Mouse (Mus musculus) lung, postnatal 0 days (tissue): Measurements from ENCODE around the gene Olfr77. TPM values are rescaled to one million over a fixed set of nuclear protein-coding genes. Genes with fewer than 3 reads are reported as not detected.

Experiments
- ATAC-seq: fragments of 200-750 bp; cut with Nextera tagmentation; 2 replicates; pipeline ENCODE4 v1.8.0; 2017; ENCODE audit warnings: moderate library complexity
- DNase-seq: peaks from one replicate; pipeline ENCODE4 v3.0.0-alpha.2; 2016; ENCODE audit warnings: low spot score
- H3K27ac ChIP-seq: fragments of 300-500 bp; sonication (generic); 2 replicates; pipeline ENCODE4 v1.5.1; 2014; ENCODE audit warnings: antibody characterized with exemption, mild to moderate bottlenecking, low read length, mixed read lengths
- H3K27me3 ChIP-seq: fragments of 300-500 bp; sonication (generic); replicated peaks from 2 replicates; pipeline ENCODE4 v1.6.1; 2014; ENCODE audit warnings: low read length, mixed read lengths; ENCODE audit not compliant: insufficient read depth
- H3K36me3 ChIP-seq: fragments of 300-500 bp; sonication (generic); 2 replicates; pipeline ENCODE4 v1.6.1; 2014; ENCODE audit warnings: low read length, mixed read lengths; ENCODE audit not compliant: insufficient read depth
- H3K4me1 ChIP-seq: fragments of 300-500 bp; sonication (generic); 2 replicates; pipeline ENCODE4 v1.6.1; 2014; ENCODE audit warnings: antibody characterized with exemption, low read depth, low read length, mixed read lengths; ENCODE audit not compliant: insufficient read depth
- H3K4me2 ChIP-seq: fragments of 300-500 bp; sonication (generic); replicated peaks from 2 replicates; pipeline ENCODE4 v1.6.1; 2014; ENCODE audit warnings: low read depth, mild to moderate bottlenecking, low read length, moderate library complexity, mixed read lengths
- H3K4me3 ChIP-seq: fragments of 300-500 bp; sonication (generic); 2 replicates; pipeline ENCODE4 v1.5.1; 2014; ENCODE audit warnings: low read depth, low read length
- H3K9ac ChIP-seq: fragments of 300-500 bp; sonication (generic); replicated peaks from 2 replicates; pipeline ENCODE4 v1.6.1; 2014; ENCODE audit warnings: low read depth, mild to moderate bottlenecking
- H3K9me3 ChIP-seq: fragments of 300-500 bp; sonication (generic); 2 replicates; pipeline ENCODE4 v1.6.1; 2016; ENCODE audit warnings: low read length, mixed read lengths
- CTCF ChIP-seq: IDR thresholded peaks from 2 replicates; pipeline ENCODE4 v1.5.1; 2016; ENCODE audit warnings: antibody characterized with exemption, mild to moderate bottlenecking
- EP300 ChIP-seq: IDR thresholded peaks from 2 replicates; pipeline ENCODE4 v1.6.1; 2016; ENCODE audit warnings: antibody characterized with exemption, mild to moderate bottlenecking, control low read depth
- WGBS: fragments of 180-500 bp; shearing (Covaris S2); extraction: QIAGEN DNeasy Blood & Tissue Kit; methylation state at CpG from one replicate; pipeline ENCODE4 v1.1.7; 2014; 5-methylcytosine and 5-hydroxymethylcytosine counted together
- polyA plus RNA-seq: library from polyadenylated mRNA; unstranded; fragments of >200 nt; fragmentation: Nextera tagmentation; extraction: Ambion mirVana; gene quantifications from 2 replicates; pipeline ENCODE4 v1.2.1, GENCODE M21; 2015

Gene Olfr77
- 0.19 and 0.23 TPM in 2 replicates for polyA plus RNA-seq

GRCm38 (mm10) chr9:19916565-19916964 lies at the start of gene Olfr77:
Gene Olfr77, plus strand, starts transcription at chr9:19916865.
- Histone ChIP-seq H3K27me3 (no peaks in the 10 kb centered on the region), H3K36me3 (no peaks in the 10 kb centered on the region), H3K4me3 (no peak within 1 kb of the TSS), H3K4me1 (no peaks in the 10 kb centered on the region), H3K27ac (no peak within 1 kb of the TSS), H3K9ac (no peak within 1 kb of the TSS), H3K9me3 (no peaks in the 10 kb centered on the region), H3K4me2 (no peak within 1 kb of the TSS)
- ATAC-seq, result no peak
- 79% methylated on average over 2 of the region's 2 CpGs for WGBS
- no peak for DNase-seq
- TF ChIP-seq EP300 (no peak), CTCF (no peak)

DNA sequence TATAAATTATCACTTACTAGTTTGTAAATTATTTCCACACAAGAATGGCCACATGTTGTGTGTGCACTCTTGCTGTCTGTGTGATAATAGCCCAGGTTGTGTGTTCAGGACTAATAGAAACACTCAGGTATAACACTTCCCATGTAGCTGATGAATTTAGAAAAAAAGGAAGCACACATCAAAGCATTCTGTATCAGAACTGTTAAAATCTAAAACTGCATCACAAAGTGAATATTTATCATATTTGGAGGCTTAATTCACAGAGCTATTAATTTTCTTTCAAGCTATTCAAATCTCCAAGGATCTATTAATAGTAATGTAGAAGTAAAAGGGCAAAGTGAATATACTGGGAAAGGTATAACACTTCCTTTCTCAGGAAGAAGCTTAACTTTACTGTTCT lies 28.8 kb upstream of the Olfr77 start, which contains the start of gene Olfr862:
TSS of gene Olfr862 (minus strand) at position 101 of the 400 bp plus-strand sequence.
- no peak for ATAC-seq
- Histone ChIP-seq H3K9ac (no peak within 1 kb of the TSS), H3K4me2 (no peak within 1 kb of the TSS), H3K36me3 (no peaks in the 10 kb centered on the region), H3K9me3 (peaks cover 3% of the 10 kb centered on the region; the same call in 1 of the 2 replicates), H3K27me3 (no peaks in the 10 kb centered on the region), H3K4me3 (no peak within 1 kb of the TSS), H3K4me1 (no peaks in the 10 kb centered on the region), H3K27ac (no peak within 1 kb of the TSS)
- TF ChIP-seq EP300 (no peak), CTCF (no peak)
- DNase-seq, result no peak

DNA sequence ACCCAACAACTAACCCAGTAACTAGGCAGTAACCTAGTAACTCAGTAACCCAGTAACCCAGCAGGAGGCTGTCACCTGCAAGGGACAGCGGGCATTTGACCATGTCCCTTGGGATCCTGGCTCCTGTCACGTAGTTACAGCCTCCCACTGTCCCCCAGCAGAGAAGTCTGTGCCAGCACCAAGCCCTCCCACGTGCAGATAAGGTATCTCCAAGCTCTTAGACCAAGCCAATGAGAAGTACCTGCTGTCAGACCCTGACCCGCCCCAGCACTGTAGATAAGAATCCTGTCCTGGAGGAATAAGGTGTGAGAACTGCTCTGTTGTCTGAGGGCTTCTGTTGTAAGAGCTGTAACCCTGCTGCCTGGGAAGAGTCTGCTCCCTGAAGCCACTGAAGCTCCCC lies 5.5 kb upstream of the Olfr77 start:
- 53% methylated on average over 4 of the region's 4 CpGs for WGBS
- H3K36me3 ChIP-seq, result no peaks in the 10 kb centered on the region
- no peak overlapping the region for H3K9ac ChIP-seq
- no peaks in the 10 kb centered on the region for H3K9me3 ChIP-seq
- no peak overlapping the region for H3K27ac ChIP-seq
- TF ChIP-seq CTCF, result no peak
- no peak for TF ChIP-seq EP300
- H3K27me3 ChIP-seq, result no peaks in the 10 kb centered on the region
- DNase-seq, result no peak
- ATAC-seq, result no peak
- H3K4me3 ChIP-seq, result no peak overlapping the region
- no peak overlapping the region for H3K4me2 ChIP-seq
- no peaks in the 10 kb centered on the region for H3K4me1 ChIP-seq

Other genes with a start within 250 kb of the Olfr77 start
- not detected in 2 replicates for gene Olfr857, start 207.4 kb upstream of the Olfr77 start, polyA plus RNA-seq
- not detected in 2 replicates for gene Olfr58, start 136.6 kb upstream of the Olfr77 start, polyA plus RNA-seq
- not detected in 2 replicates for gene Olfr859, start 112.0 kb upstream of the Olfr77 start, polyA plus RNA-seq
- gene Olfr860, start 67.1 kb upstream of the Olfr77 start, polyA plus RNA-seq, result not detected in 2 replicates
- not detected in 2 replicates for gene Olfr862, start 28.9 kb upstream of the Olfr77 start, polyA plus RNA-seq
- gene Olfr866, start 111.2 kb downstream of the Olfr77 start, polyA plus RNA-seq, result not detected in 2 replicates
- gene Olfr867, start 140.7 kb downstream of the Olfr77 start, polyA plus RNA-seq, result not detected in 2 replicates
- gene Olfr868, start 181.8 kb downstream of the Olfr77 start, polyA plus RNA-seq, result not detected in 2 replicates
- gene Olfr869, start 212.1 kb downstream of the Olfr77 start, polyA plus RNA-seq, result not detected in 2 replicates